1 mouse cellular context compared by ENCODE assay signal in the genomic region with DNA sequence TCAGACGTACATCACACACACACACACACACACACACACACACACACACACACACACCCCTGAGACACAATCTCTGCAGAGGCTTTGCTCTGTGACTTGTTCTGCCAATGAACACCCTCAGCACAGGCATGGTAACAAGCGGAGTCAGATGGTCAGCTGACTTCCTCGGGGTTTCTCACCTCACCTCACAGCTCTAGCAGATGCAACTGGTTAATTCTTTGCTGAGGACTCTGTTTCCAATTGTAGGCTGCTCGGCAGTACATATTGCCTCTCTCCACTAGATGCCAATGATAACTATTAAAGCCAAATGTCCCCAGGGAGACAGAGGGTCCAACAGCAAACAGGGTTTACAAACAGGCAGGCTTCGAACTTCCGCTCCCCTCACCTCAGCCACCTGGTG.
TF ChIP-seq lines count a peak whose summit lies in the region.

No protein-coding gene starts in this region.

TF ChIP-seq in CH12.LX, 34 proteins besides CTCF, POLR2A, EP300 and RAD21 (continued from another document):
- TF ChIP-seq SIN3A (IDR thresholded peaks at IDR 0.05; ENCODE audit: low read length), result no peak
- no peak for TF ChIP-seq E2F4 (IDR thresholded peaks at IDR 0.05; ENCODE audit: insufficient replicate concordance, low read depth, low read length)
- no peak for TF ChIP-seq NRF1 (IDR thresholded peaks at IDR 0.05; ENCODE audit: low read depth, low read length)
- peak; percentile 59 for TF ChIP-seq USF1 (IDR thresholded peaks at IDR 0.05; ENCODE audit: low read depth, low read length)
- no peak for TF ChIP-seq MYC (IDR thresholded peaks at IDR 0.05; ENCODE audit: low read depth, low read length)
- TF ChIP-seq SMC3 (IDR thresholded peaks at IDR 0.05; ENCODE audit: low read depth, low read length), result no peak
- no peak for TF ChIP-seq ZNF384 (IDR thresholded peaks at IDR 0.05; ENCODE audit: low read depth, low read length)
- TF ChIP-seq HCFC1 (IDR thresholded peaks at IDR 0.05; ENCODE audit: low read depth, low read length), result no peak
- TF ChIP-seq ZC3H11A (IDR thresholded peaks at IDR 0.05; ENCODE audit: low read depth, low read length), result no peak
- TF ChIP-seq TCF12 (IDR thresholded peaks at IDR 0.05; ENCODE audit: low read depth, low read length), result no peak; the same call in 1 of the 2 replicates
TF ChIP-seq in CH12.LX: peak in this region for 4.
